Mouse (Mus musculus) gastrocnemius, postnatal 10 days (tissue): ENCODE data around the gene Pxylp1. TPM values are rescaled to one million over a fixed set of nuclear protein-coding genes. Genes with fewer than 3 reads are reported as not detected.
"Not testable (repeated sequence)": the region's sequence is repeated elsewhere in the genome, so short reads cannot be mapped to it uniquely, and the experiment has no call there.

Source experiments
- DNase-seq: peaks from one replicate; pipeline ENCODE4 v3.0.0; 2021; ENCODE audit warnings: mixed read lengths
- long read RNA-seq, 2 experiments: library from polyadenylated mRNA; stranded (forward); transcript quantifications; one replicate each; pipeline ENCODE4 v2.0.0; 2021
- total RNA-seq, 2 experiments: library from RNA; stranded (reverse); gene quantifications; 2 replicates each; pipeline ENCODE4 v1.2.3; 2021

Gene Pxylp1
- 1 to 10 TPM; 4.5 to 7.4 TPM for total RNA-seq
- long read RNA-seq, experiment 1, transcript Pxylp1-201 (6 exons, 2,908 nt): major isoform, 11 of 17 reads
- long read RNA-seq, experiment 1, partial matches to known transcripts: 0 of 17 reads
- long read RNA-seq, experiment 1, other reads (novel, unspliced or antisense): 5 of 17 reads
- long read RNA-seq, experiment 2, transcript Pxylp1-201 (6 exons, 2,908 nt): major isoform, 7 of 9 reads
- long read RNA-seq, experiment 2, partial matches to known transcripts: 0 of 9 reads
- long read RNA-seq, experiment 2, other reads (novel, unspliced or antisense): 2 of 9 reads

- DNase-seq: no peak
These were observed at the start of gene Pxylp1 for GRCm38 (mm10) chr9:96892546-96892945. Gene Pxylp1, minus strand, starts transcription at chr9:96892669.

GRCm38 (mm10) chr9:96938887-96939286 lies 46.4 kb upstream of the Pxylp1 start:
- no peak for DNase-seq

- DNase-seq: not testable (repeated sequence)
These were observed 44.0 kb upstream of the Pxylp1 start for GRCm38 (mm10) chr9:96936427-96936826.

GRCm38 (mm10) chr9:96935556-96936300 lies 43.3 kb upstream of the Pxylp1 start:
- no peak for DNase-seq

- no peak for DNase-seq
These were observed 42.3 kb upstream of the Pxylp1 start for GRCm38 (mm10) chr9:96934816-96935215.

GRCm38 (mm10) chr9:96932751-96933150 lies 40.3 kb upstream of the Pxylp1 start:
- no peak for DNase-seq

GRCm38 (mm10) chr9:96923577-96924316 lies 31.3 kb upstream of the Pxylp1 start:
- DNase-seq: no peak

- no peak for DNase-seq
These were observed 30.6 kb upstream of the Pxylp1 start for GRCm38 (mm10) chr9:96923119-96923518.

GRCm38 (mm10) chr9:96916620-96917538 lies 24.4 kb upstream of the Pxylp1 start:
- DNase-seq: peak; percentile 89

- DNase-seq: no peak
These were observed 23.6 kb upstream of the Pxylp1 start for GRCm38 (mm10) chr9:96916076-96916475.

GRCm38 (mm10) chr9:96914851-96915250 lies 22.4 kb upstream of the Pxylp1 start:
- DNase-seq: no peak

GRCm38 (mm10) chr9:96914005-96914404 lies 21.5 kb upstream of the Pxylp1 start:
- no peak for DNase-seq

- no peak for DNase-seq
These were observed 17.0 kb upstream of the Pxylp1 start for GRCm38 (mm10) chr9:96909503-96909902.

GRCm38 (mm10) chr9:96908737-96909136 lies 16.3 kb upstream of the Pxylp1 start:
- DNase-seq: no peak

- DNase-seq: no peak
These were observed 12.2 kb upstream of the Pxylp1 start for GRCm38 (mm10) chr9:96904360-96905355.

GRCm38 (mm10) chr9:96899717-96900116 lies 7.2 kb upstream of the Pxylp1 start:
- DNase-seq: no peak

GRCm38 (mm10) chr9:96899004-96899403 lies 6.5 kb upstream of the Pxylp1 start:
- DNase-seq: no peak

- DNase-seq: no peak
These were observed 4.2 kb upstream of the Pxylp1 start for GRCm38 (mm10) chr9:96896690-96897089.

GRCm38 (mm10) chr9:96893582-96893981 lies 1.1 kb upstream of the Pxylp1 start:
- no peak for DNase-seq
